Mouse (Mus musculus) lung, embryonic 14.5 days (tissue): ENCODE data around the gene 6430531B16Rik. TPM values are rescaled to one million over a fixed set of nuclear protein-coding genes. Genes with fewer than 3 reads are reported as not detected.

ENCODE experiments used
- ATAC-seq: fragments of 200-750 bp; cut with Nextera tagmentation; 2 replicates; pipeline ENCODE4 v1.8.0; 2017; ENCODE audit warnings: mild to moderate bottlenecking, moderate TSS enrichment, moderate library complexity; ENCODE audit not compliant: insufficient read depth
- DNase-seq: peaks from one replicate; pipeline ENCODE4 v3.0.0-alpha.2; 2015
- H3K27ac ChIP-seq: fragments of 300-500 bp; sonication (generic); 2 replicates; pipeline ENCODE4 v1.5.1; 2014; ENCODE audit warnings: low read depth, mild to moderate bottlenecking, moderate library complexity
- H3K27me3 ChIP-seq: fragments of 300-500 bp; sonication (generic); 2 replicates; pipeline ENCODE4 v1.6.1; 2014; ENCODE audit warnings: low read length, control low read depth; ENCODE audit not compliant: insufficient read depth
- H3K36me3 ChIP-seq: fragments of 300-500 bp; sonication (generic); 2 replicates; pipeline ENCODE4 v1.6.1; 2014; ENCODE audit warnings: control low read depth; ENCODE audit not compliant: insufficient read depth
- H3K4me1 ChIP-seq: fragments of 300-500 bp; sonication (generic); 2 replicates; pipeline ENCODE4 v1.6.1; 2014; ENCODE audit warnings: antibody characterized with exemption, control low read depth; ENCODE audit not compliant: insufficient read depth
- H3K4me2 ChIP-seq: fragments of 300-500 bp; sonication (generic); 2 replicates; pipeline ENCODE4 v1.6.1; 2014; ENCODE audit warnings: mild to moderate bottlenecking
- H3K4me3 ChIP-seq: fragments of 300-500 bp; sonication (generic); 2 replicates; pipeline ENCODE4 v1.5.1; 2014; ENCODE audit warnings: low read depth, low read length
- H3K9ac ChIP-seq: fragments of 300-500 bp; sonication (generic); 2 replicates; pipeline ENCODE4 v1.6.1; 2014
- H3K9me3 ChIP-seq: fragments of 300-500 bp; sonication (generic); 2 replicates; pipeline ENCODE4 v1.6.1; 2016; ENCODE audit warnings: low read depth, low read length, control low read depth
- CTCF ChIP-seq: IDR thresholded peaks from 2 replicates; pipeline ENCODE4 v1.5.1; 2016; ENCODE audit warnings: antibody characterized with exemption, low read depth
- WGBS: fragments of 180-500 bp; shearing (Covaris S2); extraction: QIAGEN DNeasy Blood & Tissue Kit; methylation state at CpG from one replicate; pipeline ENCODE4 v1.1.7; 2014; 5-methylcytosine and 5-hydroxymethylcytosine counted together
- polyA plus RNA-seq: library from polyadenylated mRNA; unstranded; fragments of >200 nt; fragmentation: Nextera tagmentation; extraction: Ambion mirVana; gene quantifications from 2 replicates; pipeline ENCODE4 v1.2.1, GENCODE M21; 2014

The 6430531B16Rik gene
- polyA plus RNA-seq = 0.30 and 0.37 TPM in 2 replicates

DNA sequence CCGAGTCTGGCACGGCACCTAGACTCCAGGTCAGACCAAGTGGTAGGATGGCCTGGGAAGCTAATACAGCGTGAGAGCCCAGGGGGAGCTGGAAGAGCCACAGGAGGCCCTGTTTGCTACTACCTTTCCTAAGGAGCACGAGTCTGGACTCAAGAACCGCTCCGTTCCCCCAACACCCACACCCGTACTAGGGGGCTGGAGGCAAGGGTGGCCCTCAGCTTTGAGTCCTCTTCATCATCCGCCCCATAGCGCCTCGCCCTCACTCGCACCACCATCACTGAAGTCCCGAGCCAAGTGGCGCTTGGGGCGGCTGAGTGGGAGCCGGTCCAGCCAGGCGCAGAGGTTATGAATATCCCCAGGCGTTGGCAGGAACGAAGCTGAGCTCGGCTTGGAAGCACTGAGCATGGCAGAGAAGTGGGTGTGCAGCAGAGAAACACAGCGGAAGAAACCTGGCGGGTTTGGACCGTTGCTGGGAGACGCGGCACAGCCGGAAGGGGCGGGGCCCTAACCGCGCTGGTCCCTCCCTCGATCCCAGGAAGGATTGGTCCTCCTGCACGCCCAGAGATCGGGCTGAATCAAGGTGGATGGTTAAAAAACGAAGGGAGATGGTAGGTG, at the start of gene 6430531B16Rik:
Gene 6430531B16Rik, minus strand, starts transcription at position 478 of the 615 bp plus-strand sequence.
- Histone ChIP-seq H3K27ac (no peak within 1 kb of the TSS; the same call in 1 of the 2 replicates), H3K27me3 (no peaks in the 10 kb centered on the region), H3K4me1 (no peaks in the 10 kb centered on the region), H3K36me3 (no peaks in the 10 kb centered on the region), H3K9ac (peak within 1 kb of the TSS; percentile 42), H3K9me3 (no peaks in the 10 kb centered on the region), H3K4me3 (peak within 1 kb of the TSS; percentile 45), H3K4me2 (peak within 1 kb of the TSS; percentile 80)
- ATAC-seq = peak; percentile 93
- 3% methylated on average over 32 of the region's 32 CpGs for WGBS
- peak; percentile 86 for DNase-seq
- no peak for TF ChIP-seq CTCF

GRCm38 (mm10) chr7:140011336-140011735, 32.8 kb upstream of the 6430531B16Rik start:
- DNase-seq = no peak
- H3K4me3 ChIP-seq = no peak overlapping the region
- 94% methylated on average over 17 of the region's 17 CpGs for WGBS
- no peak for TF ChIP-seq CTCF
- H3K27ac ChIP-seq = no peak overlapping the region
- H3K27me3 ChIP-seq = no peaks in the 10 kb centered on the region
- no peak overlapping the region for H3K4me2 ChIP-seq
- no peaks in the 10 kb centered on the region for H3K4me1 ChIP-seq
- H3K36me3 ChIP-seq = peaks cover 29% of the 10 kb centered on the region
- no peak overlapping the region for H3K9ac ChIP-seq
- ATAC-seq = no peak
- H3K9me3 ChIP-seq = no peaks in the 10 kb centered on the region

DNA sequence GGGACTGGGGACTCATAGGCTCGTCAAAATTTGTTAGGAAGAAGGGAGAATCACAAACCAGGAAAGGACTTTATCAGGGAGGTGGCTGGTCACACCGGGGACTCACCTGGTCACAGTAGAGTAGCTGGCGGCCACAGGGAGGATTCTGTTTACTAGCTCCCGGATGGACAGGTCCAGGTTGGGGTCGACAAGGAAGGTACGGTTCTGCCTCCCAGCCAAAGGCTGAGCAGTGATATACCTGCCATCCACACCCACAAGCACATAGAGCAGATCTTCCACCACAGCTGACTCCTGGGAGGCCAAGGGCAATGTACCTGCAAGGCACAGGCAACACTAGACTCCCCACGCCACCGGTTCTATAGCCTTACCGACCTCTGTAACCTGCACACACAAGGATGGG, 29.2 kb upstream of the 6430531B16Rik start:
- no peak overlapping the region for H3K4me2 ChIP-seq
- H3K9ac ChIP-seq = no peak overlapping the region
- ATAC-seq = no peak
- H3K4me1 ChIP-seq = no peaks in the 10 kb centered on the region
- peaks cover 57% of the 10 kb centered on the region for H3K36me3 ChIP-seq
- H3K27ac ChIP-seq = no peak overlapping the region
- no peak for TF ChIP-seq CTCF
- no peaks in the 10 kb centered on the region for H3K9me3 ChIP-seq
- H3K27me3 ChIP-seq = no peaks in the 10 kb centered on the region
- WGBS = 94% methylated on average over 9 of the region's 9 CpGs
- no peak for DNase-seq
- no peak overlapping the region for H3K4me3 ChIP-seq

GRCm38 (mm10) chr7:140006861-140007611, 28.5 kb upstream of the 6430531B16Rik start:
- WGBS = 90% methylated on average over 9 of the region's 9 CpGs
- DNase-seq (no peak), ATAC-seq (no peak)
- H3K9me3 ChIP-seq = no peaks in the 10 kb centered on the region
- no peaks in the 10 kb centered on the region for H3K4me1 ChIP-seq
- no peaks in the 10 kb centered on the region for H3K27me3 ChIP-seq
- no peak overlapping the region for H3K4me2 ChIP-seq
- no peak overlapping the region for H3K27ac ChIP-seq
- H3K4me3 ChIP-seq = no peak overlapping the region
- H3K9ac ChIP-seq = no peak overlapping the region
- TF ChIP-seq CTCF = no peak
- peaks cover 61% of the 10 kb centered on the region for H3K36me3 ChIP-seq

DNA sequence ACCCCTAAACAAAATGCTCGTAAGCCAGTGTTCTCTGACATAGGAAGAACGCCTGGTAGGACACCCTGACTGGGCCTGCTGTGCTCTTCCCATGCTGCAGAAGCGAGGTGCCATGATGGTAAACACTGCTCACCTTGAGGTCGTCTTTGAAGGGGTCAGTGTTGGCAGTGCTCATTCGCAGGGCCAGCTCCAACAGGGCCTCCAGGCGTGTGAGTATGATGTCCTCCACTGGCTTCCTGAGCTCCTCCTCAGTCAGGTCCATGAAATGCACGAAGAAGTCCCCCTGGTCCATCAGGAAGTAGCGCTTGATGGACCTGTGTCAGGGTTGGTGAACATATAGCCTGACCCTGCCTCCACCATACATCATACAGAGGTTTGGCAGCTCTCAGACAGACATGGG, 26.1 kb upstream of the 6430531B16Rik start:
- H3K9me3 ChIP-seq = no peaks in the 10 kb centered on the region
- 84% methylated on average over 8 of the region's 8 CpGs for WGBS
- no peak overlapping the region for H3K4me2 ChIP-seq
- no peak for DNase-seq
- no peak for TF ChIP-seq CTCF
- H3K27ac ChIP-seq = no peak overlapping the region
- H3K36me3 ChIP-seq = peaks cover 75% of the 10 kb centered on the region
- no peak for ATAC-seq
- no peak overlapping the region for H3K9ac ChIP-seq
- no peak overlapping the region for H3K4me3 ChIP-seq
- H3K4me1 ChIP-seq = no peaks in the 10 kb centered on the region
- H3K27me3 ChIP-seq = no peaks in the 10 kb centered on the region

DNA sequence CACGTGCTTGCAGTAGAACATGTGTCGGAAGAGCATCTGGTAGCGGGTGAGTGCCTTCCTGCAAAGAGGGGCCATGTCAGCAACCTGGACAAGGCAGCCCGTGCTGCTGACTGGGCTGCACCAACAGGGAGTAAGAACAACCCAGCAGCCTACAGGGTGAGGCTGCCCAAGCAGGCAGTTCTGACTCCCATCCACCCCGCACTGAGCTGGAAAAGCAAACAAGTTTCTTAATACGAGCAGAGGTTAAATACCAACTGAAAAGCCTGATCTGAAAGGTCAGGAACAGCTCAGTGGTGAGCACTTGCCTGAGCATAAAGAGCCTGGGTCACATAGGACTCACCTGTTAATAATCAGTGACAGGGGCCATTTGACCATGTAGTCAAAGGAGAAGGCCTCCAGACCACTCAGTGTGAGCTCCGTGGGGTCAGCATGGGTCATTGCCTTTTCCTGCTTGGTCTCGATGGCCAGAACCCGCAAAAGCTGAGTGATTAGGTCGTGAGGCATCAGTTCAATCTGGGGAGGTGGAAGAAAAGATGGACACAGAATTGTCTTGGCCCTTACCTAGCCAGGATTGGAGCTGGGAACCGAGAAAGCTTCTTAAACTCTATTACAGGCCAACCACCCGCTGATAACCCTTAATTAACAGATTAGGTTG, 22.7 kb upstream of the 6430531B16Rik start:
- Histone ChIP-seq H3K4me1 (no peaks in the 10 kb centered on the region), H3K27ac (no peak overlapping the region), H3K4me3 (no peak overlapping the region), H3K27me3 (no peaks in the 10 kb centered on the region), H3K36me3 (peaks cover 89% of the 10 kb centered on the region), H3K9ac (no peak overlapping the region), H3K9me3 (no peaks in the 10 kb centered on the region), H3K4me2 (no peak overlapping the region)
- 84% methylated on average over 12 of the region's 12 CpGs for WGBS
- DNase-seq (no peak), ATAC-seq (no peak)
- no peak for TF ChIP-seq CTCF
